Mouse (Mus musculus) embryonic fibroblast, embryonic 13.5 days (primary cell): ENCODE data around the gene Tec.

Experiments used
- CTCF ChIP-seq: IDR thresholded peaks from 2 replicates; pipeline ENCODE4 v1.5.1; 2011; ENCODE audit warnings: mild to moderate bottlenecking, control low read depth, low read length, moderate library complexity, borderline replicate concordance; ENCODE audit not compliant: insufficient read depth
- POLR2A ChIP-seq: IDR thresholded peaks from 2 replicates; pipeline ENCODE4 v1.6.1; 2011; ENCODE audit warnings: low read depth, mild to moderate bottlenecking, control low read depth, low read length, moderate library complexity

DNA sequence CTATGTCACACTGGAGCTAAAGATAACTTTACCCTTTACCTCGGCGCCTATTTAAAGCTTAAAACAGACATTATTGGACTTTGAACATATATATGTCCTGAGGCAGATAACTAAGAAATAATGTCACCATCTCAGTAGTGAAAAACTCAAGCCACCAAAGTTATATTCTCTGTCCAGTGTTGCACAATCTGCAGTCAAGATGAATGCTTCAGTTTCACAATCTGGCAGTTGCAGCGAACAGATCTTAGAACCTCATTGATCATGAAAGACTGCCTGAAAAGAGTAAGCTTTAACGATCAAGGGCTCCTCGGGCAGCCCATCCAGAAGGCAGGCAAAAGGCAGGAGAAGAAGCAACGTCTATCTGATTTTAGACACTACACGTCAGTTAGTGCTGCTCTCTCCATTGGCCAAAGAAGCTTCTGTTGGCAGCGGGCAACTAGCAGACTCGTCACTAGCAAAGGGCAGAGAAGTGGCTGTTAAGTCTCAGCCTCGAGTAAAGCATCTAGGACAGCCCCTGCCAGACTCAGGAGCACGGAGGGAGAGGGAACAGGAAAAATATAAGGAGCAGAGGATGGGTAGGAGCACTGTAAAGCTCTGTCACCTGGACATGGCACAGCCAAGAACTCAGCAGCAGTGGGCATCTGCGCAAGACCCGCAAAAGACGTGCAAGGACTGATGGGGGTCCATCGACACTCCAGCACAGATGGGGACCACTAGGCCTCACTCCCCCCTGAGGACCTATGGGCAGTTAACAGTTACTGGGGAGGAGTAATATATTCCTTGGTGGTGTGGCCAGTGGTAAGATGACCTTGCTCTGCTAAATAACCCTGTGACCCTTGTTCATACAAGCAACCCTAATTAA lies 35.1 kb downstream of the Tec start:
- TF ChIP-seq CTCF (no peak), POLR2A (no peak)
